Mouse (Mus musculus) MEL (cell line): ENCODE results near the gene Golph3l. TPM values are rescaled to one million over a fixed set of nuclear protein-coding genes. Genes with fewer than 3 reads are reported as not detected.

Source experiments
- DNase-seq: peaks from one replicate; pipeline ENCODE4 v3.0.0; 2011; ENCODE audit warnings: low read depth, low spot score
- H3K27ac ChIP-seq: 2 replicates; pipeline ENCODE4 v1.5.1; 2012; ENCODE audit warnings: low read depth, mild to moderate bottlenecking, control low read depth, low read length, moderate library complexity; ENCODE audit not compliant: control insufficient read depth
- H3K27me3 ChIP-seq, 2 experiments: fragments of 150-350 bp in 1 of 2; sonication (generic) in 1 of 2; 2 replicates each; pipeline ENCODE4 v1.6.1; 2012; ENCODE audit warnings: low read length in 2 of 2, mild to moderate bottlenecking in 2 of 2, improper control_type of control experiment in 1 of 2, moderate library complexity in 1 of 2; ENCODE audit not compliant: insufficient read depth in 2 of 2, control insufficient read depth in 1 of 2
- H3K36me3 ChIP-seq, 2 experiments: 2 replicates each; pipeline ENCODE4 v1.6.1; 2012 to 2014; ENCODE audit warnings: low read length in 2 of 2, improper control_type of control experiment in 1 of 2, inconsistent platforms in 1 of 2, mild to moderate bottlenecking in 1 of 2; ENCODE audit not compliant: insufficient read depth in 2 of 2, control insufficient read depth in 1 of 2
- H3K4me1 ChIP-seq, 2 experiments: fragments of 150-350 bp in 1 of 2; sonication (generic) in 1 of 2; 2 replicates each; pipeline ENCODE4 v1.6.1; 2012; ENCODE audit warnings: low read length in 2 of 2, improper control_type of control experiment in 1 of 2, mild to moderate bottlenecking in 1 of 2; ENCODE audit not compliant: insufficient read depth in 2 of 2, control insufficient read depth in 1 of 2
- H3K4me3 ChIP-seq, 2 experiments: fragments of 150-350 bp in 1 of 2; sonication (generic) in 1 of 2; 2 replicates each; pipeline ENCODE4 v1.5.1; 2012; ENCODE audit warnings: low read depth in 2 of 2, low read length in 2 of 2, mild to moderate bottlenecking in 2 of 2, moderate library complexity in 2 of 2, control low read depth in 1 of 2, improper control_type of control experiment in 1 of 2; ENCODE audit not compliant: control insufficient read depth in 1 of 2, insufficient read depth in 1 of 2
- H3K79me2 ChIP-seq: 2 replicates; pipeline ENCODE4 v1.6.1; 2012; ENCODE audit warnings: mild to moderate bottlenecking, low read length, moderate library complexity; ENCODE audit not compliant: control insufficient read depth, poor library complexity, insufficient read depth
- H3K9ac ChIP-seq: 2 replicates; pipeline ENCODE4 v1.6.1; 2012; ENCODE audit warnings: low read depth, mild to moderate bottlenecking, control low read depth, low read length, moderate library complexity; ENCODE audit not compliant: control insufficient read depth, poor library complexity, severe bottlenecking
- H3K9me3 ChIP-seq: fragments of 150-350 bp; sonication (generic); replicated peaks from 2 replicates; pipeline ENCODE4 v1.6.1; 2012; ENCODE audit warnings: mild to moderate bottlenecking, low read length, improper control_type of control experiment, moderate library complexity; ENCODE audit not compliant: insufficient read depth
- BHLHE40 ChIP-seq: IDR thresholded peaks from 2 replicates; pipeline ENCODE4 v1.6.1; 2012; ENCODE audit warnings: low read depth, mild to moderate bottlenecking, inconsistent platforms, low read length, improper control_type of control experiment, borderline replicate concordance
- CHD2 ChIP-seq: IDR thresholded peaks from 2 replicates; pipeline ENCODE4 v1.6.1; 2011; ENCODE audit warnings: low read length, improper control_type of control experiment
- MAFK ChIP-seq: IDR thresholded peaks from 2 replicates; pipeline ENCODE4 v1.6.1; 2011; ENCODE audit warnings: low read depth, mild to moderate bottlenecking, low read length, improper control_type of control experiment, borderline replicate concordance
- MAZ ChIP-seq: IDR thresholded peaks from 2 replicates; pipeline ENCODE4 v1.6.1; 2012; ENCODE audit warnings: low read depth, mild to moderate bottlenecking, inconsistent platforms, low read length, improper control_type of control experiment
- MEF2A ChIP-seq: IDR thresholded peaks from 2 replicates; pipeline ENCODE4 v1.6.1; 2014; ENCODE audit warnings: low read depth, mild to moderate bottlenecking, inconsistent platforms, low read length, improper control_type of control experiment; ENCODE audit not compliant: poor library complexity, insufficient replicate concordance, severe bottlenecking; ENCODE audit errors: extremely low read depth
- NRF1 ChIP-seq: IDR thresholded peaks from 2 replicates; pipeline ENCODE4 v1.6.1; 2014; ENCODE audit warnings: low read depth, mild to moderate bottlenecking, inconsistent platforms, low read length, improper control_type of control experiment, moderate library complexity; ENCODE audit not compliant: poor library complexity, insufficient read depth, severe bottlenecking
- POLR2A ChIP-seq, 2 experiments: IDR thresholded peaks; 2 replicates each; pipeline ENCODE4 v1.6.1; 2011 to 2012; ENCODE audit warnings: low read length in 2 of 2, mild to moderate bottlenecking in 2 of 2, control low read depth in 1 of 2, improper control_type of control experiment in 1 of 2, low read depth in 1 of 2, moderate library complexity in 1 of 2; ENCODE audit not compliant: control insufficient read depth in 1 of 2, insufficient read depth in 1 of 2, poor library complexity in 1 of 2
- POLR2AphosphoS5 ChIP-seq: IDR thresholded peaks from 2 replicates; pipeline ENCODE4 v1.6.1; 2012; ENCODE audit warnings: low read depth, borderline replicate concordance, mild to moderate bottlenecking, inconsistent platforms, low read length, moderate library complexity, mixed read lengths
- RCOR1 ChIP-seq: IDR thresholded peaks from 2 replicates; pipeline ENCODE4 v1.6.1; 2012; ENCODE audit warnings: low read depth, mild to moderate bottlenecking, inconsistent platforms, low read length, improper control_type of control experiment
- USF1 ChIP-seq: IDR thresholded peaks from 2 replicates; pipeline ENCODE4 v1.6.1; 2014; ENCODE audit warnings: low read depth, mild to moderate bottlenecking, inconsistent platforms, low read length, improper control_type of control experiment, moderate library complexity
- USF2 ChIP-seq, 2 experiments: IDR thresholded peaks; 2 replicates each; pipeline ENCODE4 v1.6.1; 2011 to 2012; ENCODE audit warnings: improper control_type of control experiment in 2 of 2, low read length in 2 of 2, borderline replicate concordance in 1 of 2, inconsistent platforms in 1 of 2, low read depth in 1 of 2, mild to moderate bottlenecking in 1 of 2; ENCODE audit not compliant: insufficient read depth in 1 of 2
- ZKSCAN1 ChIP-seq: IDR thresholded peaks from 2 replicates; pipeline ENCODE4 v1.6.1; 2012; ENCODE audit warnings: low read depth, mild to moderate bottlenecking, inconsistent platforms, low read length, improper control_type of control experiment, moderate library complexity
- ZMIZ1 ChIP-seq: IDR thresholded peaks from 2 replicates; pipeline ENCODE4 v1.6.1; 2012; ENCODE audit warnings: low read depth, mild to moderate bottlenecking, inconsistent platforms, low read length, improper control_type of control experiment, moderate library complexity
- polyA plus RNA-seq, 2 experiments: library from polyadenylated mRNA; stranded (reverse) in 1 of 2; unstranded in 1 of 2; fragments of >175 nt in 1 of 2; fragments of >200 nt in 1 of 2; gene quantifications; 2 replicates each; pipeline versions ENCODE4 v1.2.1 to v1.2.4; 2012; ENCODE audit warnings: low replicate concordance in 2 of 2, low read depth in 1 of 2; ENCODE audit not compliant: insufficient read length in 2 of 2, insufficient read depth in 1 of 2, missing spikeins in 1 of 2
- total RNA-seq: library from RNA; depleted of rRNA; stranded (reverse); fragments of 300-350 nt; gene quantifications from 2 replicates; pipeline ENCODE4 v1.2.3, GENCODE M21; 2012

Gene Golph3l
- total and polyA plus RNA-seq, 3 experiments = 43.8 to 45.1 TPM; not detected in 1

- TF ChIP-seq BHLHE40 (no peak), USF1 (no peak; the same call in 1 of the 2 replicates), MAZ (peak; percentile 84), USF2 (IDR thresholded peaks at IDR 0.05; ENCODE audit: borderline replicate concordance in 1 of 2, insufficient read depth in 1 of 2, low read depth in 1 of 2, low read length in 2 of 2) (no peak)
Observed at GRCm38 (mm10) chr3:95624628-95625503, 36.1 kb downstream of the Golph3l start, which contains the start of gene Ensa (continued).

DNA sequence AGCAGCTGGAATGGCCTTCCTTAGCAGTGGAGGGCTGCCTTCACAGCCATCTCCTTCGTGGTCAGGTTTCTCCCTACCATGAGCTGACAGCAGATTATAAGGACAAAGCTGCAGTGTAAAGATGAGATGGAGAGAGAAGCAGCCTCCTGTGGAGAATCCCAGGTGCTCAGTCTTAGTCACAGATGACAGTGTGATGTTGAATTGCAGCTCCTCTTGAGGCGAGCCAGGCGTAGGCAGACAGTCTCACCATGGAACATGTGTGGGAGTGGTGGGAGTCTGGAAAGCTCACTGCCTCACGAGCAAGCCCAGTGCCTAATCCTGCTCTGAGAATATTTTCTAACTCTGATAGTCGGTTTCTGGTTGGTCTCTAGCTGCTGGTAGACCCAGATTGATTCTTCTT lies 39.0 kb downstream of the Golph3l start:
- Histone ChIP-seq H3K4me3 (no peak overlapping the region), H3K27me3 (no peaks in the 10 kb centered on the region), H3K36me3 (peaks cover 13 to 46% of the 10 kb centered on the region in 2 experiments), H3K27ac (no peak overlapping the region), H3K9me3 (no peaks in the 10 kb centered on the region), H3K4me1 (peaks cover 7 to 17% of the 10 kb centered on the region in 2 experiments), H3K79me2 (peaks cover 22% of the 10 kb centered on the region), H3K9ac (no peak overlapping the region)
- no peak for DNase-seq
- TF ChIP-seq ZMIZ1 (no peak), ZKSCAN1 (no peak), NRF1 (no peak), POLR2AphosphoS5 (no peak), CHD2 (no peak), POLR2A (IDR thresholded peaks at IDR 0.05; ENCODE audit: control insufficient read depth in 1 of 2, insufficient read depth in 1 of 2, low read depth in 1 of 2, low read length in 2 of 2, poor library complexity in 1 of 2) (0 out of 4 replicates have a peak, but pooled peaks of 1 of the 2 experiments have one; percentile 19), MEF2A (no peak), RCOR1 (no peak)

DNA sequence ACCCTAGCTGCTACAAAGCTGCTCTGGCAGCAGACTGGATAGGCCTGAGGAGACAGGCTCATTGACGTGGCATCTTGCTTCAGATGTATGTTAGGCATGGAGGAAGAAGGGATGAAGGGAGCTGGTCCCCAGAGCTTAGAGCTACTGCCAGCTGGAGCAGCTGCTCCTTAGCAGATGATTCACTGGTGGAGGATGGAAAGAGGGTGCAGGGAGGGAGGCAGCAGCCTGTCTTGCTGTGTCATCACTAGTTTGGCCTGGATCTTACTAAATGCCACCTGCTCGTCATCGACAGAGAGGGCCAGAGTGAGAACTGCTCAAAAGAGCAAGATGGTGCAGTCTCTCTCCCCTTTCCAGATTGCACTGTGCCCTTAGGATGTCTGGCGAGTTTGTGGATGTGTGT lies 41.0 kb downstream of the Golph3l start:
- Histone ChIP-seq H3K9me3 (no peaks in the 10 kb centered on the region), H3K4me1 (peaks cover 4 to 10% of the 10 kb centered on the region in 2 experiments), H3K36me3 (peaks cover 13 to 60% of the 10 kb centered on the region in 2 experiments), H3K4me3 (no peak overlapping the region), H3K27ac (no peak overlapping the region), H3K27me3 (no peaks in the 10 kb centered on the region), H3K79me2 (peaks cover 22% of the 10 kb centered on the region), H3K9ac (no peak overlapping the region)
- TF ChIP-seq MAFK (no peak), RCOR1 (no peak)
- DNase-seq = no peak
